Mouse (Mus musculus): ENCODE data around the gene Adamts2.

DNA sequence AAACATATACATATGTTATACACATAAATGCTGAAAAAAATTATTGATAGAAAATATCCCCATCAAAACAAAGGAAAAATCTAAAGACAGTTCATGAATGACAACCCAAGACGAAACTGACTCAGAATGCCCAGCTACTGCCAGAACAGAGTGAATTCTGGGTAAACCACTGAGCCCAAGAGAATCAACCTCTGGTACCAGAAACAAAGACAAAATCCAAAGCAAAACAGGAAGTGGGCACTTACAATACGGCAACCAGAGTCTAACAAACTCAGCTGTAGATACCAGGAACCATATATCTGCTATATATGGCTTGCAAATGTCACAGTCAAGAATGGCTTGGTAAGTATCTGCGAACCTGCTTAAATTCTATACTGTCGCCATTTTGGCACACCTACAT, 233.8 kb downstream of the Adamts2 start:
- TF ChIP-seq EP300 (IDR thresholded peaks at IDR 0.05; ENCODE audit: insufficient read depth, low read depth, low read length), result no peak
- TF ChIP-seq POLR2A (IDR thresholded peaks at IDR 0.05; ENCODE audit: insufficient read depth, low read length), result no peak
- TF ChIP-seq CTCF (IDR thresholded peaks at IDR 0.05; ENCODE audit: low read depth, low read length), result no peak
